Mouse (Mus musculus) lung, postnatal 25 days (tissue): Measurements from ENCODE around the gene Gm11444.

Experiments used
- DNase-seq: peaks from one replicate; pipeline ENCODE4 v3.0.0; 2022; ENCODE audit warnings: low spot score

Gene Gm11444

DNA sequence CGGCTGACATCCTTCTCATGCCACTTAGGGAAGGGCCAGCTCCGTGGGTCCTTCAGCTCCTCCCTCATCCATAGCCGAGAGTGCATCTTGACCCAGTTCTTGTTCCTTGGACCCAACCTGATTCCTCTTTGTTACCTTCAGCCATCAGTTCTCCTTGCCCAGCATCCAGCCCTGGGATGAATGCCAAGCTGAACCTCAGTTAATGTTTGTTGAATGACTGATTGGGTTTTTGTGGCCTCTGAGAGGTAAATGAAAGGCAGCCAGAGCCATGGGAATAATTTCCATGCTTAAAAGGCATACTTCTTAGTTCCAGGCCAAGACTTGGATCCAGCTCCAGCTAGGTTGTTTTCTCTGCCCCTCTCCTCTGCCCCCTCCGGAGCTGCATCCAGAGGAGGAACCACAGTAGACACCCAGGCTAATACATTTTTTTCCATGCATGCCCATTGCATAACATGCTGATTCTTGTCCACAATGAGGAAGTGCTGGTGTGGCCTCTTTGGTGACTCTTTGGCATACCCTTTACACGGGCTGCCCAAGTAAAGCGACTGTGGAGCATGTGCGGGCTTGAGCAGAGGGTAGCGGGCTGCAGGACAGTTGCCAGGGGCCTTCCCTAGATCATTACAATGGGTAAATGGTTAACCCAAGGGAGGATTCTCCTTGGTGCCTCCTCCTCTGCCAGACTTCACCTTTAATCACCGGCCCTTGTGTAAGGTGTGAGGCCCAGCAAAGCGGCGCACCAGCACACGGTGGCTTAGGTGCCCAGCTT lies 37.7 kb downstream of the Gm11444 start:
- no peak for DNase-seq

DNA sequence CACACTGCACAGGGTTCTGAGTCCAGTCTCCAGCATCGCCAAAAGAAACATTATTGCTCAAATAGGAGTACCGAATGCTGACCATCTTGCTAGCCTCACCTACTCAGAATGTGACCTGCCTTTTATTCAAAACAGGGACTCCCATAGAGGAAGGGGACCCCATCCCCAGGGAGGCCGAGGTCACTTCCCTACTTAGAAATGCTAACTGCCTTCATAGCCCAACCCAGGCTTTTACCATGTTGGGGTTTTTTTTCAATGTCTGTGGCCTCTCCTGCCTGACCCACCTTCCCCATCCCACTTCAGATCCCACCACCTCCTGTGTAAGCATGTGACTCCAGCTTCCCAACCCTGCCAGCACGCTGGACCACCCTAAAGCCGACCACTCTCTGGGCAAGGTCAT lies 38.5 kb downstream of the Gm11444 start:
- DNase-seq: no peak

DNA sequence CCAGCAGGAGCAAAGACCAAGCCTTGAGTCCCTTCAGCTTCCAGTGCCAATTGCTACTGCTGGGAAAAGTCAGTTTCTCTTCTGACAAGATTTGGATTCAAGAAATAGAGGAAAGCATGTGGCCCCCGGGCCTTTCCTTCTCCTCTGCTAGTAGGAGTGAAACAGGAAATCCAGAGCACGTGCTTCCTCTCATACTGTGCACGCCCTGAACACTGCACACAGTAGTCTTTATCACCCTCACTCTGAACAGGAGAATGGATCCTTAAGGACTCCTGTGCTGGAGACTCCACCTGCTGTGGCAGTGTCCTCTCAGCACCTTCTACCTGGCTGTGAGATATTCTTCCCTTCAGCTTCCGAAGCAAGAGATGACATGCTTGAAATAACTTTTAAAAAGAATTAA lies 38.9 kb downstream of the Gm11444 start:
- DNase-seq: no peak

DNA sequence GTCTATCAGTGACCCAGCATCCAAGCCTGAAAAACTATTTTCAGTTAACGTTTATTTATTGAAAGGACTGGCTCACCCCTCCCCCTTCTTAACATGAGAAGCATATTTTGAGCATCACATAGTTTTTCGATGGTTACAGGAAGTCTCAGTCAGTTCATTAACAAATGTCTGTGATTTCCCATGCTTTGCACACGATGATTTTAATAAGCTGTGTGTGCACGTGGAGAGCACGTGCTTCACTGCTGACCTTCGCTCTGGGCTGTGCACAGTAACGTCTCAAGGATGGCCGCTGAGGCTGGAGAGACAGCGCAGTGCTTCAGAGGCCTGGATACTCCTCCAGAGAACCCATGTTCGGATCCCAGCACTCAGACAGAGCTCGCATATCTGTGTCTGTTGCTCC lies 42.8 kb downstream of the Gm11444 start:
- DNase-seq: no peak

DNA sequence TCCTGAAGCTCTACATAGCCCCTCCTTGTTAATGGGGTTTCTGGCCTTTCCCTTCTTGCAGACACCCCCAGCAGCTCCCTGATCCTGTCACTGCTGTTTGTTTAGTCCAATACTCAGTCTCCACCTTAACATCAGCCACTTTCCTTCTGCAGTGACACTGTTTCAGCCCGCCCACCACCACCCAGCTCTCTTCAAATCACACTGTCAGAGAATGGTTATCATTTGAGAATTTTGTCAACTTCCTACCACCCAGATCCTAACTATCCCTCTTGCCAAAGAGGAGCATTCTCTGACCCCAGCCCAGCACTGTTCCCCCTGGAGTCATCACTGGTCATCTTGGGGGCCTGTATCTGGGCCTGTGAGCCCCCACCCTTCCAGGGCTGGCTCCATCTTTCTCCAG lies 44.4 kb downstream of the Gm11444 start:
- DNase-seq: no peak

DNA sequence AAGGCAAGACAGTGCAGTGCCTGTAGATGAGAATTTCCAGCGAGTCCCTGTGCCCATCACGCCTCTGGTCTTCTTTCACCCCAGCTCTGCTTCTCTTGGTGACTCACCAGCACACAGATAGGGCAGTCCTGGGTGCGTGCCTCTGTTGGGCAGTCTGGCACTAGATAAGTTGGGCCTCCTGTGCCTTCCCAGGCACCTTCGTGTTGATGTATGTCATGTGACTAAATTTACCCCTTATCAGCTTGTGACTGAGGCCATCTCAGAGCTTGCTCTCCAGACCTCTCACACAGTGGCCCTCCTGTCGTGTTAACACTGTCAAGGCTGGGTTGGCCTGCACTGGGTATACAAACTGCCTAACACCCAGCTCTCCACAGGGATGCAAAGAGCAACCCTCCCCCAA lies 46.1 kb downstream of the Gm11444 start:
- DNase-seq: no peak

DNA sequence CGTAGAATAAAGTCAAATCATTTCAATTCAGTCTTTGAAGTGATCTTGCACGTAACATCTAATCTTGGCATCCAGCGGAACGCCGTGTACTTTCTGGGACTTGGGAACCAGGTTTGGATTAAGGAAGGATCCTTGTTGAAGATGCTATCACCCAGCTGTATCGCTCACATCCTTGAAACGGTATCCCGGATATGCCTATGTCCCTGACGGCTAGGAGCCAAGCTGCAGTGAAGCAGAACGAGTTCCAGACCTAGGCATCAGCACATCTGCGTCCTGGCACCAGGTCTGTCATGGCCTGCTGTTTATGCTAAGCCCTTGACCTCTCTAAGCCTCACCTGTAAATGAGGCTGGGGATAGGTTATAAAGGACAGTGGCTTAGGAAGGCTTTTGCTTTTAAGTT lies 49.8 kb downstream of the Gm11444 start:
- DNase-seq: no peak

DNA sequence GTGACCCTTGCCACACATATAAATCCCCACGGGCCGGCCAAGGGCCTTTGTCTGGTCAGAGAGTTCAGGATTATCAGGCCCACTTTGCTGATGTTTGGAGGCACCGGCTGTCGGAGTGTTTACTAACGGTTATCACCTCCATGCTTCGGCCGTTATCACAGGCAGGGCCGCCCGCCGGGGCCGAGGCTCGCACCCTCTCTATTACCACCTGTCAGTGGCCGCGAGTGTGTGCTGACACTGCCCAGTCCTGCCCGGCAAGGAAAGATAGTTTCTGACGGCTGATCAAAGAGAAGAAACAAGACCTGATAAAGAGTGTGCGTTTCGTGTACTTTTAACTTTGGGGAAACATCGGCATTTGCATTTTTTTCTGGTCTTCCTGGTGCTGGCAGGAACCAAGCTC lies 50.3 kb downstream of the Gm11444 start:
- no peak for DNase-seq

DNA sequence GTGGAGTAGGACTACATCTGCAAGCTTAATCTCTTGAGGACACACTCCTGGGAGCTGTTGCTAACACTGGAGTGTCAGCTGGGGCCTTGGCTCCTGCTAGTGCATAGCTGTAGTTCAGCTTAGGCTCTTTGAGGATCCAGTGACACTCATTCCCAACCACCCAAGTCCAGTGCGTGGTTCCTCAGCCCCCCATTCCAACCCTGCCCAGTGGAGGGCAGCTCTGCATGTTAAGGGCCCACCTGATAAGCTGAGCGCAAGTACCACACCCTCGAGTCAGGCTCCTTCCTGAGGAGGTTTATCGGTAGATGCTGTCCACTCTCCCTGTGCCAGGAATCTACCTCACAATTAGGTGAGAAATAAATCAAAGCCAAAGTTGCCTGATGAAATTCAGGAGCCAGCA lies 50.7 kb downstream of the Gm11444 start:
- no peak for DNase-seq
